Mouse (Mus musculus): ENCODE data around the gene Prlr.

DNA sequence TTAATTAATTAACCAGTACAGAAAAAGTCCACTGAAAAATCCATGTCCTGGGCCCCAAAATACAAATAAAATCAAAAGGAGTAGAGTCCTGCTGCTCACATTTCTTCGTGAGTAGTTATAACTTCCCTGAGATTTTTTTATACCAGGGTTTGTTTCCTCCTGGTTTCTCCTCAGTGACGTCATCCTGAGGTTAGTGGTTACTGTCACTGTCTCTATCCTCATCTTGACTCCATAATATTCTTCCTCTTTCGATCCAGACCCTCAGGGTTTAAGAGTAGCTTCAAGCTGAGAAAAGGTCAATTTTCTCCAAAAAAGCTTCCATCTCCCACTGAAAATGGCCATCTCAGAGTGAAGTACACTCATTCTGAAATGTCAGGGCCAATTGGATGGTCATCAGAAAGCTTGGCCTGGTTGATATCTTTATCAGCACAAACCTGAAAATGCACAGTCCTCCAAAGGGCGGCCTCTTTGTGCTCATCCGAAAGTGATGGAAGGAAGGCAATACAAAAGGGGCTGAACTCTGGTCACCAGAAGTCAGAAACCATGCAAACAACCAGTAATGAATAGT lies 63.3 kb downstream of the Prlr start:
- no peak for TF ChIP-seq CTCF (conservative IDR thresholded peaks at IDR 0.05; ENCODE audit: low read length)
- TF ChIP-seq NANOG (IDR thresholded peaks at IDR 0.05; ENCODE audit: borderline replicate concordance, low read length): no peak
